Mouse (Mus musculus): ENCODE results near the gene Gm3404. TPM values are rescaled to one million over a fixed set of nuclear protein-coding genes. Genes with fewer than 3 reads are reported as not detected.
"Not testable (repeated sequence)": the region's sequence is repeated elsewhere in the genome, so short reads cannot be mapped to it uniquely, and the experiment has no call there.

Gm3404 gene
- polyA plus RNA-seq (2012), result not detected in 2 replicates

DNA sequence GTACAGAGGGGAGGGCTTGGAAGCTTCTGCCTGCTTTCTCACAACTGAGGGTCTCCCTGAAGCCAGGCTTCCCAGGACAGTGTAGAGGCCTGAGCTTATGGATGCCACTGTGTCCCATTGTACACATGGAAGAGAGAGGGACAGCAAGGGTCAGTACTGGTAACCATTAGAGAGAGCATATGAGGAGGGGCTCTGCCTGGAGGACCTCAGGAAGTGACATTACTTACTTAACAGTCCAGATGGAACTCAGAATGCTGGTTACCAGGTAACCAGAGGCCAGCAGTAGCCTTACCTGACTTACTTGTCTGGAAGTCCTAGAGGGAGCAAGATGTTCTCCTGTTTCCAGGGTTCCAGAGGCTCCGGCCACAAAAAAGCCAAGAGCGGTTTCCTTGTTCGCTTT is at the start of gene Gm3404:
Gene Gm3404, plus strand, starts transcription at position 301 of the 400 bp plus-strand sequence.
- TF ChIP-seq GATA1 (IDR thresholded peaks at IDR 0.05; ENCODE audit: low read length), result not testable (repeated sequence)

DNA sequence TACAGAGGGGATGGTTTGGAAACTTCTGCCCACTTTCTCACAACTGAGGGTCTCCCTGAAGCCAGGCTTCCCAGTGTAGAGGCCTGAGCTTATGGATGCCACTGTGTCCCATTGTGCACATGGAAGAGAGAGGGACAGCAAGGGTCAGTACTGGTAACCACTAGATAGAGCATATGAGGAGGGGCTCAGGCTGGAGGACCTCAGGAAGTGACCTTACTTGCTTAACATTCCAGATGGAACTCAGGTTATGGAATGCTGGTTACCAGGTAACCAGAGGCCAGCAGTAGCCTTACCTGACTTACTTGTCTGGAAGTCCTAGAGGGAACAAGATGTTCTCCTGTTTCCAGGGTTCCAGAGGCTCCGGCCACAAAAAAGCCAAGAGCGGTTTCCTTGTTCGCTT is 43.9 kb upstream of the Gm3404 start, which contains the start of gene Gm6408:
Gene Gm6408, plus strand, starts transcription at position 301 of the 400 bp plus-strand sequence.
- not testable (repeated sequence) for TF ChIP-seq GATA1 (IDR thresholded peaks at IDR 0.05; ENCODE audit: low read length)

DNA sequence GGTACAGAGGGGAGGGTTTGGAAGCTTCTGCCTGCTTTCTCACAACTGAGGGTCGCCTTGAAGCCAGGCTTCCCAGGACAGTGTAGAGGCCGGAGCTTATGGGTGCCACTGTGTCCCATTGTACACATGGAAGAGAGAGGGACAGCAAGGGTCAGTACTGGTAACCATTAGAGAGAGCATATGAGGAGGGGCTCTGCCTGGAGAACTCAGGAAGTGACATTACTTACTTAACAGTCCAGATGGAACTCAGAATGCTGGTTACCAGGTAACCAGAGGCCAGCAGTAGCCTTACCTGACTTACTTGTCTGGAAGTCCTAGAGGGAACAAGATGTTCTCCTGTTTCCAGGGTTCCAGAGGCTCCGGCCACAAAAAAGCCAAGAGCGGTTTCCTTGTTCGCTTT is 34.5 kb upstream of the Gm3404 start, which contains the start of gene Gm6370:
Gene Gm6370, plus strand, starts transcription at position 301 of the 400 bp plus-strand sequence.
- TF ChIP-seq GATA1 (IDR thresholded peaks at IDR 0.05; ENCODE audit: low read length), result not testable (repeated sequence)

DNA sequence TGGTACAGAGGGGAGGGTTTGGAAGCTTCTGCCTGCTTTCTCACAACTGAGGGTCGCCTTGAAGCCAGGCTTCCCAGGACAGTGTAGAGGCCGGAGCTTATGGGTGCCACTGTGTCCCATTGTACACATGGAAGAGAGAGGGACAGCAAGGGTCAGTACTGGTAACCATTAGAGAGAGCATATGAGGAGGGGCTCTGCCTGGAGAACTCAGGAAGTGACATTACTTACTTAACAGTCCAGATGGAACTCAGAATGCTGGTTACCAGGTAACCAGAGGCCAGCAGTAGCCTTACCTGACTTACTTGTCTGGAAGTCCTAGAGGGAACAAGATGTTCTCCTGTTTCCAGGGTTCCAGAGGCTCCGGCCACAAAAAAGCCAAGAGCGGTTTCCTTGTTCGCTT is 23.5 kb upstream of the Gm3404 start, which contains the start of gene 4930449I24Rik:
Gene 4930449I24Rik, plus strand, starts transcription at position 301 of the 400 bp plus-strand sequence.
- not testable (repeated sequence) for TF ChIP-seq GATA1 (IDR thresholded peaks at IDR 0.05; ENCODE audit: low read length)

DNA sequence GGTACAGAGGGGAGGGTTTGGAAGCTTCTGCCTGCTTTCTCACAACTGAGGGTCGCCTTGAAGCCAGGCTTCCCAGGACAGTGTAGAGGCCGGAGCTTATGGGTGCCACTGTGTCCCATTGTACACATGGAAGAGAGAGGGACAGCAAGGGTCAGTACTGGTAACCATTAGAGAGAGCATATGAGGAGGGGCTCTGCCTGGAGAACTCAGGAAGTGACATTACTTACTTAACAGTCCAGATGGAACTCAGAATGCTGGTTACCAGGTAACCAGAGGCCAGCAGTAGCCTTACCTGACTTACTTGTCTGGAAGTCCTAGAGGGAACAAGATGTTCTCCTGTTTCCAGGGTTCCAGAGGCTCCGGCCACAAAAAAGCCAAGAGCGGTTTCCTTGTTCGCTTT is 11.8 kb upstream of the Gm3404 start, which contains the start of gene Gm3402:
Gene Gm3402, plus strand, starts transcription at position 301 of the 400 bp plus-strand sequence.
- not testable (repeated sequence) for TF ChIP-seq GATA1 (IDR thresholded peaks at IDR 0.05; ENCODE audit: low read length)

DNA sequence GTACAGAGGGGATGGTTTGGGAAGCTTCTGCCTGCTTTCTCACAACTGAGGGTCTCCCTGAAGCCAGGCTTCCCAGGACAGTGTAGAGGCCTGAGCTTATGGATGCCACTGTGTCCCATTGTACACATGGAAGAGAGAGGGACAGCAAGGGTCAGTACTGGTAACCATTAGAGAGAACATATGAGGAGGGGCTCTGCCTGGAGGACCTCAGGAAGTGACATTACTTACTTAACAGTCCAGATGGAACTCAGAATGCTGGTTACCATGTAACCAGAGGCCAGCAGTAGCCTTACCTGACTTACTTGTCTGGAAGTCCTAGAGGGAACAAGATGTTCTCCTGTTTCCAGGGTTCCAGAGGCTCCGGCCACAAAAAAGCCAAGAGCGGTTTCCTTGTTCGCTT is 11.7 kb downstream of the Gm3404 start, which contains the start of gene Gm3409:
Gene Gm3409, plus strand, starts transcription at position 301 of the 400 bp plus-strand sequence.
- not testable (repeated sequence) for TF ChIP-seq GATA1 (IDR thresholded peaks at IDR 0.05; ENCODE audit: low read length)

DNA sequence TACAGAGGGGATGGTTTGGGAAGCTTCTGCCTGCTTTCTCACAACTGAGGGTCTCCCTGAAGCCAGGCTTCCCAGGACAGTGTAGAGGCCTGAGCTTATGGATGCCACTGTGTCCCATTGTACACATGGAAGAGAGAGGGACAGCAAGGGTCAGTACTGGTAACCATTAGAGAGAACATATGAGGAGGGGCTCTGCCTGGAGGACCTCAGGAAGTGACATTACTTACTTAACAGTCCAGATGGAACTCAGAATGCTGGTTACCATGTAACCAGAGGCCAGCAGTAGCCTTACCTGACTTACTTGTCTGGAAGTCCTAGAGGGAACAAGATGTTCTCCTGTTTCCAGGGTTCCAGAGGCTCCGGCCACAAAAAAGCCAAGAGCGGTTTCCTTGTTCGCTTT is 30.2 kb downstream of the Gm3404 start, which contains the start of gene Gm3415:
Gene Gm3415, plus strand, starts transcription at position 301 of the 400 bp plus-strand sequence.
- not testable (repeated sequence) for TF ChIP-seq GATA1 (IDR thresholded peaks at IDR 0.05; ENCODE audit: low read length)

DNA sequence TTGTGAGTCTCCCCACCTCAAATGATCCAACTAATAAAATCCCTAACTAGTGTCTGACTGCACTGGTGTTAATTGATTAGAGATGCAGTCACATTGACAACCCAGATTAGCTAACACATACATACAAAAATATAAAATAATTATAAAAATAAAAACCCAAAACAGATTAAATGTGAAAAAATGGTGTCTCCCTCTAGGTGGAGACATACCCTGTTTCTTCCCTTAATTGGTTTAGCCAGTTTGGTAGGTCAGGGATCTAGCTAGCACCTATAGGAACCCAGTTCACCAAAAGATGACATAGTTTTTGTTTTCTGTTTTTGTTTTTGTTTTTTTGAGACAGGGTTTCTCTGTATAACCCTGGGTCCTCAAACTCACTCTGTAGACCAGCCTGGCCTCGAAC is 38.7 kb downstream of the Gm3404 start:
- TF ChIP-seq GATA1 (IDR thresholded peaks at IDR 0.05; ENCODE audit: low read length), result no peak

DNA sequence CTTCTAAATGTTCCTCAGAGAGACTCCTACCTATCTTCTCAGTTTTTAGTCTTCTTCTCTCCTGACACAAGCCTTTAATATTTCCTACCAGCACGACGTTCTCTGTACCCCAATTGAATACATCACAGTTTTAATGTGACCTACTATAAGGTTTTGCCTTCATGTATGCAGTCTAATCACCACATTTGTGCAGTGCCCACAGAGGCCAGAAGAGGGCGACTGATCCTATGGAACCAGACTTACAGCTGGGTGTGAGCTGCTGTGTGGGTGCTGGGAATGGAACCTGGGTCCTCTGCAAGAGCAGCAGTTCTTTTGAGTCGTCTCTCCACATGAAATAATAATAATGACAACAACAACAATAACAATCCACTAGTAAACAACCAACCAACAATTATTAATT is 41.5 kb downstream of the Gm3404 start:
- TF ChIP-seq GATA1 (IDR thresholded peaks at IDR 0.05; ENCODE audit: low read length), result no peak

DNA sequence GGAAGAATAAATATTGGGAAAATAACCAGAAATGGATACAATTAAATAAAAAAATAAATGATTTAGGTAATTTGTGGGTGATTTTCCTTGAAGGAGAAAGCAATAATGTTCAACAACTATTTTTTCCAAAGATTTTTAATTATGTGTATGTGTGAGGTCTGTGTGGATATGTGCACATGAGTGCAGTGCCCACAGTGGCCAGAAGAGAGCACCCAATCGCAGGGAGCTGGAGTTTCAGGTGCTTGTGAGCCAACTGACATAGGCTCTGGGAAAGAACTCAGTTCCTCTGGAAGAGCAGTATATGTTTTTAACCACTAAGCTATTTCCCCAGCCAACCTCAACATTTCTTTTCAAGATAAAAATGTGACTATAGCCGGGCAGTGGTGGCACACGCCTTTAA is 51.1 kb downstream of the Gm3404 start:
- TF ChIP-seq GATA1 (IDR thresholded peaks at IDR 0.05; ENCODE audit: low read length), result no peak

Other genes starting within 250 kb of the Gm3404 start
- not detected in 2 replicates for gene Wasf3, start 140.8 kb upstream of the Gm3404 start, polyA plus RNA-seq (2012)
- not detected in 2 replicates for gene Gm6408, start 43.8 kb upstream of the Gm3404 start, polyA plus RNA-seq (2012)
- gene Gm6370, start 34.4 kb upstream of the Gm3404 start, polyA plus RNA-seq (2012), result not detected in 2 replicates
- gene 4930449I24Rik, start 23.4 kb upstream of the Gm3404 start, polyA plus RNA-seq (2012), result not detected in 2 replicates
- gene Gm3402, start 11.7 kb upstream of the Gm3404 start, polyA plus RNA-seq (2012), result not detected in 2 replicates
- not detected in 2 replicates for gene Gm3409, start 11.8 kb downstream of the Gm3404 start, polyA plus RNA-seq (2012)
- not detected in 2 replicates for gene Gm3415, start 30.3 kb downstream of the Gm3404 start, polyA plus RNA-seq (2012)
- gene Gpr12, start 59.4 kb downstream of the Gm3404 start, polyA plus RNA-seq (2012), result not detected in 2 replicates

Data from G1E-ER4 (cell line).